Mouse (Mus musculus): Measurements from ENCODE around the gene Ctf1. TPM values are rescaled to one million over a fixed set of nuclear protein-coding genes. Genes with fewer than 3 reads are reported as not detected.
A peak's percentile ranks its signal among the peaks of the same experiment; 100 is the strongest.

Gene Ctf1
- polyA plus RNA-seq, 1 experiment from 2014 or later: 11.4 TPM

GRCm38 (mm10) chr7:127753741-127754140, 41.2 kb downstream of the Ctf1 start:
- no peak overlapping the region for H3K27ac ChIP-seq (ENCODE audit: low read length)
- H3K9me3 ChIP-seq (ENCODE audit: control insufficient read depth, low read length): no peaks in the 10 kb centered on the region
- WGBS: 82% methylated on average over 7 of the region's 7 CpGs
- no peak for ATAC-seq (ENCODE audit: low read depth)
- no peak overlapping the region for H3K4me3 ChIP-seq (ENCODE audit: low read length)
- peaks cover 38% of the 10 kb centered on the region for H3K36me3 ChIP-seq (ENCODE audit: control insufficient read depth, insufficient read depth, low read length)
- no peaks in the 10 kb centered on the region for H3K4me1 ChIP-seq (replicated peaks; ENCODE audit: control insufficient read depth, insufficient read depth, low read length)
- H3K9ac ChIP-seq (ENCODE audit: low read length): no peak overlapping the region
- no peak overlapping the region for H3K4me2 ChIP-seq (ENCODE audit: low read depth, low read length)
- no peaks in the 10 kb centered on the region for H3K27me3 ChIP-seq (ENCODE audit: control insufficient read depth, insufficient read depth, low read depth, low read length)

- Histone ChIP-seq H3K27ac (ENCODE audit: low read length) (no peak overlapping the region), H3K4me2 (ENCODE audit: low read depth, low read length) (no peak overlapping the region), H3K9ac (ENCODE audit: low read length) (no peak overlapping the region), H3K9me3 (ENCODE audit: control insufficient read depth, low read length) (no peaks in the 10 kb centered on the region), H3K27me3 (ENCODE audit: control insufficient read depth, insufficient read depth, low read depth, low read length) (no peaks in the 10 kb centered on the region), H3K4me1 (replicated peaks; ENCODE audit: control insufficient read depth, insufficient read depth, low read length) (no peaks in the 10 kb centered on the region), H3K36me3 (ENCODE audit: control insufficient read depth, insufficient read depth, low read length) (peaks cover 14% of the 10 kb centered on the region), H3K4me3 (ENCODE audit: low read length) (no peak overlapping the region)
- WGBS: 48% methylated on average over 6 of the region's 6 CpGs
- no peak for ATAC-seq (ENCODE audit: low read depth)
These were observed 47.2 kb downstream of the Ctf1 start for GRCm38 (mm10) chr7:127759716-127760115.

- Histone ChIP-seq H3K9me3 (ENCODE audit: control insufficient read depth, low read length) (no peaks in the 10 kb centered on the region), H3K9ac (ENCODE audit: low read length) (no peak overlapping the region), H3K4me3 (ENCODE audit: low read length) (no peak overlapping the region), H3K27me3 (ENCODE audit: control insufficient read depth, insufficient read depth, low read depth, low read length) (no peaks in the 10 kb centered on the region), H3K36me3 (ENCODE audit: control insufficient read depth, insufficient read depth, low read length) (peaks cover 19% of the 10 kb centered on the region), H3K27ac (ENCODE audit: low read length) (no peak overlapping the region), H3K4me2 (ENCODE audit: low read depth, low read length) (no peak overlapping the region), H3K4me1 (replicated peaks; ENCODE audit: control insufficient read depth, insufficient read depth, low read length) (no peaks in the 10 kb centered on the region)
- 76% methylated on average over 3 of the region's 3 CpGs for WGBS
- ATAC-seq (ENCODE audit: low read depth): no peak
These were observed 47.9 kb downstream of the Ctf1 start for GRCm38 (mm10) chr7:127760478-127760877.

- Histone ChIP-seq H3K4me2 (ENCODE audit: low read depth, low read length) (no peak overlapping the region), H3K4me1 (replicated peaks; ENCODE audit: control insufficient read depth, insufficient read depth, low read length) (no peaks in the 10 kb centered on the region), H3K36me3 (ENCODE audit: control insufficient read depth, insufficient read depth, low read length) (peaks cover 20% of the 10 kb centered on the region), H3K9ac (ENCODE audit: low read length) (no peak overlapping the region), H3K9me3 (ENCODE audit: control insufficient read depth, low read length) (no peaks in the 10 kb centered on the region), H3K4me3 (ENCODE audit: low read length) (no peak overlapping the region), H3K27me3 (ENCODE audit: control insufficient read depth, insufficient read depth, low read depth, low read length) (no peaks in the 10 kb centered on the region), H3K27ac (ENCODE audit: low read length) (no peak overlapping the region)
- WGBS: 28% methylated on average over 7 of the region's 7 CpGs
- peak; percentile 69 for ATAC-seq (ENCODE audit: low read depth)
These were observed 48.5 kb downstream of the Ctf1 start for GRCm38 (mm10) chr7:127761026-127761425.

GRCm38 (mm10) chr7:127763642-127764041, 51.1 kb downstream of the Ctf1 start:
- WGBS: 89% methylated on average over 4 of the region's 4 CpGs
- no peak overlapping the region for H3K9ac ChIP-seq (ENCODE audit: low read length)
- H3K27ac ChIP-seq (ENCODE audit: low read length): no peak overlapping the region
- no peak overlapping the region for H3K4me2 ChIP-seq (ENCODE audit: low read depth, low read length)
- no peak for ATAC-seq (ENCODE audit: low read depth)
- no peaks in the 10 kb centered on the region for H3K27me3 ChIP-seq (ENCODE audit: control insufficient read depth, insufficient read depth, low read depth, low read length)
- H3K36me3 ChIP-seq (ENCODE audit: control insufficient read depth, insufficient read depth, low read length): peaks cover 29% of the 10 kb centered on the region
- peaks cover 4% of the 10 kb centered on the region; the same call in 1 of the 2 replicates for H3K4me1 ChIP-seq (replicated peaks; ENCODE audit: control insufficient read depth, insufficient read depth, low read length)
- H3K4me3 ChIP-seq (ENCODE audit: low read length): no peak overlapping the region
- H3K9me3 ChIP-seq (ENCODE audit: control insufficient read depth, low read length): no peaks in the 10 kb centered on the region

GRCm38 (mm10) chr7:127765756-127766155, 53.2 kb downstream of the Ctf1 start:
- ATAC-seq (ENCODE audit: low read depth): no peak
- Histone ChIP-seq H3K27ac (ENCODE audit: low read length) (no peak overlapping the region), H3K9me3 (ENCODE audit: control insufficient read depth, low read length) (no peaks in the 10 kb centered on the region), H3K4me3 (ENCODE audit: low read length) (no peak overlapping the region), H3K9ac (ENCODE audit: low read length) (no peak overlapping the region), H3K27me3 (ENCODE audit: control insufficient read depth, insufficient read depth, low read depth, low read length) (no peaks in the 10 kb centered on the region), H3K4me2 (ENCODE audit: low read depth, low read length) (no peak overlapping the region), H3K36me3 (ENCODE audit: control insufficient read depth, insufficient read depth, low read length) (peaks cover 29% of the 10 kb centered on the region), H3K4me1 (replicated peaks; ENCODE audit: control insufficient read depth, insufficient read depth, low read length) (peaks cover 9% of the 10 kb centered on the region)
- WGBS: 69% methylated on average over 2 of the region's 2 CpGs

- WGBS: 71% methylated on average over 17 of the region's 17 CpGs
These were observed 54.5 kb downstream of the Ctf1 start for GRCm38 (mm10) chr7:127766851-127767609.

More at GRCm38 (mm10) chr7:127766851-127767609, 54.5 kb downstream of the Ctf1 start:
- no peak for ATAC-seq (ENCODE audit: low read depth)
- no peak overlapping the region for H3K4me3 ChIP-seq (ENCODE audit: low read length)
- no peak overlapping the region for H3K9ac ChIP-seq (ENCODE audit: low read length)
- H3K27me3 ChIP-seq (ENCODE audit: control insufficient read depth, insufficient read depth, low read depth, low read length): no peaks in the 10 kb centered on the region
- H3K4me1 ChIP-seq (replicated peaks; ENCODE audit: control insufficient read depth, insufficient read depth, low read length): peaks cover 13% of the 10 kb centered on the region
- no peak overlapping the region for H3K4me2 ChIP-seq (ENCODE audit: low read depth, low read length)
- no peaks in the 10 kb centered on the region for H3K9me3 ChIP-seq (ENCODE audit: control insufficient read depth, low read length)
- H3K36me3 ChIP-seq (ENCODE audit: control insufficient read depth, insufficient read depth, low read length): peaks cover 29% of the 10 kb centered on the region
- H3K27ac ChIP-seq (ENCODE audit: low read length): no peak overlapping the region

MicroRNAs encoded within 50 kb of the gene (microRNA counts, 519-probe panel; counts per million panel counts)
- microRNA mmu-miR-762: 1,473 counts per million, percentile 20 among the panel's probes with 10 or more counts

Small RNAs within 50 kb of the gene (microRNA-seq; reads per million reads assigned to microRNA genes)
- gene Mir762: not detected

Other genes starting within 250 kb of the Ctf1 start
- gene Fbrs, start 233.5 kb upstream of the Ctf1 start, polyA plus RNA-seq (2015; fragmentation: Nextera tagmentation; extraction: Ambion mirVana): 9.9 and 11.1 TPM in 2 replicates
- gene Srcap, start 200.8 kb upstream of the Ctf1 start, polyA plus RNA-seq (2015; fragmentation: Nextera tagmentation; extraction: Ambion mirVana): 33.7 and 37.9 TPM in 2 replicates
- gene Gm42715, start 193.2 kb upstream of the Ctf1 start, polyA plus RNA-seq (2015; fragmentation: Nextera tagmentation; extraction: Ambion mirVana): 14.6 and 15.2 TPM in 2 replicates
- gene Tmem265, start 151.3 kb upstream of the Ctf1 start, polyA plus RNA-seq (2015; fragmentation: Nextera tagmentation; extraction: Ambion mirVana): 8.4 and 8.7 TPM in 2 replicates
- 36.9 and 40.0 TPM in 2 replicates for gene Phkg2, start 139.4 kb upstream of the Ctf1 start, polyA plus RNA-seq (2015; fragmentation: Nextera tagmentation; extraction: Ambion mirVana)
- 23.6 and 23.7 TPM in 2 replicates for gene Ccdc189, start 124.1 kb upstream of the Ctf1 start, polyA plus RNA-seq (2015; fragmentation: Nextera tagmentation; extraction: Ambion mirVana)
- 47.6 and 51.1 TPM in 2 replicates for gene Rnf40, start 124.0 kb upstream of the Ctf1 start, polyA plus RNA-seq (2015; fragmentation: Nextera tagmentation; extraction: Ambion mirVana)
- gene Zfp629, start 96.9 kb upstream of the Ctf1 start, polyA plus RNA-seq (2015; fragmentation: Nextera tagmentation; extraction: Ambion mirVana): 12.5 and 12.6 TPM in 2 replicates
- 40.5 and 46.1 TPM in 2 replicates for gene Bcl7c, start 3.8 kb upstream of the Ctf1 start, polyA plus RNA-seq (2015; fragmentation: Nextera tagmentation; extraction: Ambion mirVana)
- gene Ctf2, start 19.4 kb downstream of the Ctf1 start, polyA plus RNA-seq (2015; fragmentation: Nextera tagmentation; extraction: Ambion mirVana): 0.23 and 0.24 TPM in 2 replicates
- 3.1 and 3.8 TPM in 2 replicates for gene Fbxl19, start 31.8 kb downstream of the Ctf1 start, polyA plus RNA-seq (2015; fragmentation: Nextera tagmentation; extraction: Ambion mirVana)
- 29.1 and 32.7 TPM in 2 replicates for gene Orai3, start 57.1 kb downstream of the Ctf1 start, polyA plus RNA-seq (2015; fragmentation: Nextera tagmentation; extraction: Ambion mirVana)
- gene Setd1a, start 63.9 kb downstream of the Ctf1 start, polyA plus RNA-seq (2015; fragmentation: Nextera tagmentation; extraction: Ambion mirVana): 13.8 and 18.1 TPM in 2 replicates
- gene Gm49388, start 72.9 kb downstream of the Ctf1 start, polyA plus RNA-seq (2015; fragmentation: Nextera tagmentation; extraction: Ambion mirVana): not detected in 2 replicates
- gene Hsd3b7, start 87.9 kb downstream of the Ctf1 start, polyA plus RNA-seq (2015; fragmentation: Nextera tagmentation; extraction: Ambion mirVana): 27.5 and 32.1 TPM in 2 replicates
- 44.5 and 45.1 TPM in 2 replicates for gene Stx4a, start 111.6 kb downstream of the Ctf1 start, polyA plus RNA-seq (2015; fragmentation: Nextera tagmentation; extraction: Ambion mirVana)
- 1.1 and 1.3 TPM in 2 replicates for gene Stx1b, start 111.8 kb downstream of the Ctf1 start, polyA plus RNA-seq (2015; fragmentation: Nextera tagmentation; extraction: Ambion mirVana)
- 11.2 and 11.3 TPM in 2 replicates for gene Zfp646, start 163.5 kb downstream of the Ctf1 start, polyA plus RNA-seq (2015; fragmentation: Nextera tagmentation; extraction: Ambion mirVana)
- 15.0 and 17.5 TPM in 2 replicates for gene Zfp668, start 164.1 kb downstream of the Ctf1 start, polyA plus RNA-seq (2015; fragmentation: Nextera tagmentation; extraction: Ambion mirVana)
- gene Prss53, start 178.2 kb downstream of the Ctf1 start, polyA plus RNA-seq (2015; fragmentation: Nextera tagmentation; extraction: Ambion mirVana): 1.1 and 2.0 TPM in 2 replicates
- gene Gm21974, start 182.7 kb downstream of the Ctf1 start, polyA plus RNA-seq (2015; fragmentation: Nextera tagmentation; extraction: Ambion mirVana): not detected in 2 replicates
- gene Vkorc1, start 182.9 kb downstream of the Ctf1 start, polyA plus RNA-seq (2015; fragmentation: Nextera tagmentation; extraction: Ambion mirVana): 159 and 162 TPM in 2 replicates
- 129 and 133 TPM in 2 replicates for gene Bckdk, start 191.3 kb downstream of the Ctf1 start, polyA plus RNA-seq (2015; fragmentation: Nextera tagmentation; extraction: Ambion mirVana)
- gene Kat8, start 199.8 kb downstream of the Ctf1 start, polyA plus RNA-seq (2015; fragmentation: Nextera tagmentation; extraction: Ambion mirVana): 37.2 and 38.9 TPM in 2 replicates
- gene Prss8, start 217.4 kb downstream of the Ctf1 start, polyA plus RNA-seq (2015; fragmentation: Nextera tagmentation; extraction: Ambion mirVana): 101 and 108 TPM in 2 replicates
- 12.3 and 12.4 TPM in 2 replicates for gene Prss36, start 234.0 kb downstream of the Ctf1 start, polyA plus RNA-seq (2015; fragmentation: Nextera tagmentation; extraction: Ambion mirVana)